Mouse (Mus musculus): ENCODE results near the gene Slc36a1.
A peak's percentile ranks its signal among the peaks of the same experiment; 100 is the strongest.

The Slc36a1 gene

GRCm38 (mm10) chr11:55209626-55210353 is 5.6 kb downstream of the Slc36a1 start:
- DNase-seq = no peak

GRCm38 (mm10) chr11:55213518-55213917 is 9.4 kb downstream of the Slc36a1 start:
- no peak for DNase-seq

DNA sequence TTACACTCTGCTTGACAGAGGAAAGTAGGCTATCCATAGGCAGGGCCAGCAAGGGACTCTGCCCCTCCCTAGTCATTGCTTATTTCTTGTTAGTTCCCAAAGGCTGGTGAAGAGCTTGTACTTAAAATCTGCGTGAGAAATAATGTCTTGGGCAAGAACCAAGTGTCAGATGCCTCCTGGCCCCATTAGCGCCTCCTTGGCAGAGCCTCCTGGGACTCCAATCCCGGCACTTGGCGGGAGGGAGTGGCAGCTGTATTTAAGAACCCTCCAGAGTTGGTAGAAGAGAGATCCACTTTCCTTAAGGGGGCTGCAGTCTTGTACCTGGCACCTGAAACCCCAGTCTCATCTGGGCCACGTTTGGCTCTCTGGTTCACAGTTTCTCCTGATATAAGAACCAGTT is 10.0 kb downstream of the Slc36a1 start:
- peak; percentile 10 for DNase-seq

DNA sequence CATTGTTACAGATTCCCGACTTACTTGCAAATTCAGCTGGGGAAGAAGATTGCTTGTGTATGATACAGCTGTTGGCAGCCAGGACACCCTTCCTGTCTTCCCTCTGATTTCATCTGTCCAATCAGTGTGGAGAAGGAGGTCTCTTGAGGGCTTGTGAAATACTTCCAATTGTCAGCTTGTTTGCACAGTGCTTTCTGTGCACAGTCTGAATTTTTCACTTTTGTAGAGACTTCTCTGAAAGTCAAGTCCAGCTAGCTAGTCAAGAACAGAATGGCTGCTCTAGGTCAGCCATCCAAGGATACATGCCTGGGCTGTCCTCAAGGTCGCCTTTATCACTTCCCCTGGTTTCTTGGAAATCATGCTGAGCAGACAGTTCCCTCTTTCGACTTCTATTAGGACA is 10.8 kb downstream of the Slc36a1 start:
- peak; percentile 14 for DNase-seq

DNA sequence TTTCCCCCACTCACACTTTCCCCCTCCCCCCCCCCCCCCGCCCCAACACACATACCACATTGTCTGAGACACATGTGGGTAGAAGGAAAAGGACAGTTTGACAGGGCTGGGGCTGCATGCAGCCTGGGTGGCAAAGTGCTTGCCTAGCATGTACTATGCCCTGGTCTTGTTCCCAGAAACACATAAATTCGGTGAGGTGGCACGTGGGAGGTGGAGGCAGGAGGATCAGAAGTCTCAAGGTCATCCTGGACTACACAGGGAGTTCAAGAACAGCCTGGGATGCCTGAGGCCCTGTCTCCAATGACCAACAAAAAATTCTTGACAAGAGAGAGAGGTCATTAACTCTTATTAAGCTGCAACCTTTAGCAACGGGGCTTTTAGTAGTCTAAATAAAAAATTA is 11.9 kb downstream of the Slc36a1 start:
- no peak for DNase-seq

DNA sequence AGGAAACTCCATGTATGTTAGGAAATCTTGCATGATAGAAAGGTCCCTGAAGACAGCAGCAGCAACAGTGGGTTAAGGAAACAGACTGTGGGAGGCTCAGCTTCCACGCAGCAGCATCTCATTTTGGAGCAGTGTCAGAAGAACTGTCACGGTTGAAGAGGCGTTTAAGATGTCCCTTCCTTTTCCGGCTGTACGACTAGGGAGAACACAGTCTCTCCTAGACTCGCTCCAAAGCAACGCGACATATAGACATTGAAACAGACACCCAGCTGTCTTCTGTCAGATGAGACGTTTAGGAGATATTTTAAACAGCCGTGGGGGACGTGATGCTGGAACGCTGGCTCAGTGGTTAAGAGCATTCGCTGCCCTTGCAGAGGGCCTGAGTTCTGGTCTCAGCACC is 12.7 kb downstream of the Slc36a1 start:
- DNase-seq = no peak

- DNase-seq = no peak
Observed at GRCm38 (mm10) chr11:55217418-55217817, 13.3 kb downstream of the Slc36a1 start.

DNA sequence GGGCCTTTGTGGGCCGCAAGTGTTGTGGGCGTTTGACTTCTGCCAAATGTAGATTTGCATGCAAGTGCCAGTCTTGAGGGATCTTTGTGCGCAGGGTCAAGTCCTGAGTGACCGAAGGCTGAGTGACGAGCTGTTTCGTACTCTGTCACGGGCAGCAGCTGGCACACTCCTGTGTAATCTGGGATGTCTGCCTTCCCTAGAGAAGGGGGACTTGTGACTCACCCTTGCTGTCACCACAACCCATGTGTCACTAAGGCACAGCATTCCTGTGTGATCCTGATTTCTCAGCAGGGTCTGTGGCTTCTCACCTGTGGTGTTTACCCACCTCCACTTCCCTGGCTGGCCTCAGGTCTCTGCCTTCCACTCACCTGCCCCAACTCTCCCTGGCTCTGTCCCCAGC is 13.7 kb downstream of the Slc36a1 start:
- no peak for DNase-seq

DNA sequence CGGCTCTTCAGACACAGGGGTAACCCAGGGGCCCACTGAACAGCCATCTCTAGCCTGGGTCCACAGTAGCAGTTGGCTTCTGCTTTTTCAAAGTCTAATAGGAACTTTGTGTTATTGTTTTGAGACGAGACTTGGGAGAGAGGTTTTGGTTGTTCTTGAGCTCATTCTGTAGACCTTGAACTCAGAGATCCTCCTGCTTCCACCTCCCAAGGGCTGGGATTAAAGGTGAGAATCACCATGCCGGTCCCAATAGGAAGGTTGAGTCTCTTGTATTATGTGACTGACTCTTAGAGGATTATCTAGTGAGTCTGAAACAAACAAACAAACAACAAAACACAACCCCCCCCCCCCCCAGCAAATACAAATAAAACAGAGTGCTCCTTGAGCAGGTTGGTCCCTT is 14.3 kb downstream of the Slc36a1 start:
- no peak for DNase-seq

DNA sequence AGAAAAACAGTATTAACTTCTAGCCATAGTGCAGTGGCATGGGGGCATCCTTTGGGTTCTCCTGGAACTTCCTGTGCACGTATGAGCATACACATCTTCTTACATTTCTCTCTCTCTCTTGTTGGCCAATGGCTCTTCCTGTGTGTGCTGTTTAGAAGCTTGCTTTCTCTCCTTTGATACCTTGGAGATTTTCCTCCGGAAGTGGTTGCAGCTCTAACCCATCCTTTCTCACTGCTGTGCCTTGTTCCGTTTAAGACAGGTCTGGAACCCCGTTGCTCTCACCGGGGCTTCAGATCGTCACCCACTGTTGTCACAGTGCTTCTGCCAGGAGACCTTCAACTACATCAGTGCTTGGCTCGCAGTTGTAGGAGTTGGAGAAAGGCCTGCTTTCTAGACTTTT is 17.2 kb downstream of the Slc36a1 start:
- DNase-seq = no peak

- DNase-seq = no peak
Observed at GRCm38 (mm10) chr11:55231034-55231433, 26.9 kb downstream of the Slc36a1 start.

DNA sequence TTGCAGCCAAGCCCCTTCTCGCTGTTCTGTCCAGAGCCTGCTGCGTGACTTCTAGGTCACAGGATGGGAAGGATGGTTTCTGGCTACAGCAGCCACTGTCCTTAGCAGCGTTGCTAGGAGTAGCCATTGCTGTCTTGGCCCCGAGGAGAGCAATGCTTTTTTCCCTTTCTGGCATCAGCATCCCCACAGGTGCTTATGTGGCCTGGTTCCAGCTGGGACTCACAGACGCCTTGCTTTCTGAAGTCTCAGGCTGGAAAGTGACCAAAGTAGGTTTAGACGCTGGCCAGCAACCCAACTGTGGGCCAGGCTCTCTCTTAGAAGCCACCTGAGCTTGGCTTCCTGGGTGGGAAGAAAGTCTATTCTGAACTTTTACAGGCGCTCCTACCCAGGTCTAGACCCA is 30.1 kb downstream of the Slc36a1 start:
- DNase-seq = no peak

- no peak for DNase-seq
Observed at GRCm38 (mm10) chr11:55234791-55235190, 30.6 kb downstream of the Slc36a1 start.

GRCm38 (mm10) chr11:55236815-55237214 is 32.7 kb downstream of the Slc36a1 start:
- DNase-seq = no peak

- DNase-seq = no peak
Observed at GRCm38 (mm10) chr11:55239496-55239895, 35.3 kb downstream of the Slc36a1 start.

- peak; percentile 86 for DNase-seq
Observed at GRCm38 (mm10) chr11:55240556-55240955, 36.4 kb downstream of the Slc36a1 start.

- no peak for DNase-seq
Observed at GRCm38 (mm10) chr11:55250527-55250926, 46.4 kb downstream of the Slc36a1 start.

DNA sequence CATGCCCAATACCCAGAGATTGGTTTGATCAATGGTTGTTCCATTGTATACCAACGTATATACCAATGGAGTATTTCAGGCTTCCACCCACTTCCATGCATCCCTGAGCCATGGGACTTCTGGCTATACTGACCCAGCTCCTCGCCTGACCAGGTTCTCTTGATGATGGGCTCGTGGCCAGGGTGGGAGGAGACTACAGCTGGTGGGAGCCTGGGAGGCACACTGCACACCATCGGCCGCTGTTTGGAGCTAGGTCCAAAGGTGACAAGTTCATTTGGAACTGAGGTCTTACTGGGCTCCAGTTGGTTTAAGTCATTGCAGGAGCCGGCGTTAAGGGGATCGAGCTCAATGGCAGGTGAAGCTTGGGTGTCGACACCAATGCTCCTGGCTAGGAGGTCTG is 49.2 kb downstream of the Slc36a1 start:
- DNase-seq = no peak

DNA sequence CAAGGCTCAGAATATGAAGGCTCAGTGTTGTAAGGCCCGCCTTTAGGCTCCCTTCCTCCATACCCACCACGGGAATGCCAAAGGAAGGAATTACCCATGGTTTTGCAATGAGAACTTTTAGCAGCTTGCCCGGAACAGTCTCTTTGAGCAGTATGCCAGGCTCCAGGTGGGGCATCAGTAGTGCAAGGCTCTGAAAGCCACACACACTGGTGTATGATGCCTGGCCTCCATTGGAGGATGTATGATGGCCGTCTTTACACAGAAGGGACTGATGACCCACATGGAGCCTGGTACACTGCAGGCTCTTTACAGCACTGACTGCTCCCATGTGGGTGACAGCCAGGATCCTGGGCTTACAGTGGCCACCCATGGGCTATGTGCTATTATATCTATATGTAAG is 57.0 kb downstream of the Slc36a1 start:
- no peak for DNase-seq

GRCm38 (mm10) chr11:55262000-55262399 is 57.9 kb downstream of the Slc36a1 start:
- no peak for DNase-seq

DNA sequence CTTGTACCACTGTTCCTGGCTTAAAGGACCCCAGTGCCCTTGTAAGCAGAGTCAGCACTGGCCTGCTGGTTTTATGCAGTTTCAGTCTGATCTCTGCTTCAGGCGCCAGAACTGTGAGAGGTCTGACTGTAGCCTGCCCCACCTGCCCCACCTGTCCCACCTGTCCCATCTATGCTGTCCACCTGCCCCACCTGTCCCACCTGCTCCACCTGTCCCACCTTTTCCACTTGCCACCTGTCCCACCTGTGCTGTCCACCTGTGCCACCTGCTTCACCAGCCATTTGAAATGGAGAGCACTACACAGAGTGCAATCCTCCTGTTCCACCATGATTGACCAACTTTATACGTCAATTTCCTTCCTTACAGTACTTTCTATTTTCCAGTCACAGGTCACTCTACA is 60.2 kb downstream of the Slc36a1 start:
- no peak for DNase-seq

DNA sequence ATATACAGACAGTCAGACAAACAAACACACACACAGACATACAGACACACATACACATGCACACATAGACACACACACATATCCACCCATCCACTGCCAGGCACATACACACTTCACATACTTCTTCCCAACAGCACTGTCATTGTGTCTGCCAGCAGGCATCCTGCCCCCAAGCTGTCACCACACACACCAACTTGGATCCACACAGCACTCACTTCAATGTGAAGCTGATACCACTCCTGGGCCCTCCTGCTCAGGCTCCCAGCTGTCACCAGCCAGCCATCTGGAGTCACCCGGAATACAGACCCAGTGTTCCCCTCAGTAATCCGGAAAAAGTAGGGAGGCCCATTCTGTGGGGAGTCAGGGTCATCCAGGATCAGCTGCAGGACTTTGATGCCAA is 61.5 kb downstream of the Slc36a1 start:
- no peak for DNase-seq

- DNase-seq = no peak
Observed at GRCm38 (mm10) chr11:55268580-55268979, 64.4 kb downstream of the Slc36a1 start.

DNA sequence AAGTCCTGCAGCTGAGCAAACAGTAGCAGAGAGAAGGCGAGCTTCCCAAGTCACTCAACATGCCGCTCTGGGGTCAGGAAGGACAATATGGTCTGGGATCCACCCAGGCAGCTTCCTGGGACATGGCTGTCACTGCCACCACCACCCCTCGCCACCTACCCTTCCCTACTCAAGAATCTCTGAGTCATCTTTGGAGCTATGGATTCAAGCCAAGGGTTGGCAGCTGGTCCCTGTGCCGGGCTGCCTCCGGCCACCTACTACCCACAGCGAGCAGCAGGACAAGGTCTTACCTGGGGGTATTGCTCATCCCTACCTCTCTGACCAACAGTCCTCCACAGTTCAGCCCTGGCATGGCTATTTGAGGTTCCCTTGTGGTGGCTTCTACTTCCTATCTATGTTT is 70.6 kb downstream of the Slc36a1 start:
- peak; percentile 14 for DNase-seq

Data from lung, postnatal 10 days (tissue).